Mouse (Mus musculus): ENCODE measurements around the gene Ring1. TPM values are rescaled to one million over a fixed set of nuclear protein-coding genes. Genes with fewer than 3 reads are reported as not detected.
A peak's percentile ranks its signal among the peaks of the same experiment; 100 is the strongest.

Gene Ring1
- polyA plus RNA-seq, 2 experiments, result 1.2 to 9.7 TPM

GRCm38 (mm10) chr17:34045941-34046340 is 21.5 kb upstream of the Ring1 start:
- no peak overlapping the region for H3K4me2 ChIP-seq (ENCODE audit: low read depth)
- WGBS (ENCODE audit: insufficient replicate concordance), result 65% methylated on average over 14 of the region's 14 CpGs
- no peak overlapping the region for H3K4me3 ChIP-seq (ENCODE audit: insufficient read depth in 1 of 2, low read depth in 2 of 2, low read length in 2 of 2)
- TF ChIP-seq CTCF (IDR thresholded peaks at IDR 0.05; ENCODE audit: low read depth) (no peak), EP300 (IDR thresholded peaks at IDR 0.05; ENCODE audit: low read depth) (no peak)
- no peaks in the 10 kb centered on the region for H3K27me3 ChIP-seq (ENCODE audit: control insufficient read depth, insufficient read depth, low read length)
- ATAC-seq (ENCODE audit: insufficient read depth), result no peak
- no peak for DNase-seq (ENCODE audit: low read depth in 3 of 3, low spot score in 3 of 3)
- no peaks in the 10 kb centered on the region for H3K9me3 ChIP-seq (ENCODE audit: control insufficient read depth, low read length)
- no peaks in the 10 kb centered on the region for H3K36me3 ChIP-seq (replicated peaks; ENCODE audit: control insufficient read depth, insufficient read depth, low read depth)
- H3K27ac ChIP-seq, result no peak overlapping the region
- no peak overlapping the region for H3K9ac ChIP-seq (replicated peaks)
- no peaks in the 10 kb centered on the region for H3K4me1 ChIP-seq (replicated peaks; ENCODE audit: control insufficient read depth in 2 of 2, insufficient read depth in 2 of 2, low read length in 1 of 2)

GRCm38 (mm10) chr17:34039562-34040450 is 15.3 kb upstream of the Ring1 start:
- Histone ChIP-seq H3K9ac (replicated peaks) (no peak overlapping the region), H3K36me3 (replicated peaks; ENCODE audit: control insufficient read depth, insufficient read depth, low read depth) (peaks cover 4% of the 10 kb centered on the region), H3K4me1 (replicated peaks; ENCODE audit: control insufficient read depth in 2 of 2, insufficient read depth in 2 of 2, low read length in 1 of 2) (no peaks in the 10 kb centered on the region; a peak in 1 of 4 replicates), H3K4me3 (ENCODE audit: insufficient read depth in 1 of 2, low read depth in 2 of 2, low read length in 2 of 2) (no peak overlapping the region), H3K27me3 (ENCODE audit: control insufficient read depth, insufficient read depth, low read length) (peaks cover 6% of the 10 kb centered on the region), H3K4me2 (ENCODE audit: low read depth) (no peak overlapping the region), H3K9me3 (ENCODE audit: control insufficient read depth, low read length) (no peaks in the 10 kb centered on the region), H3K27ac (no peak overlapping the region)
- ATAC-seq (ENCODE audit: insufficient read depth) (no peak), DNase-seq (ENCODE audit: low read depth in 3 of 3, low spot score in 3 of 3) (no peak)
- 32% methylated on average over 17 of the region's 17 CpGs for WGBS (ENCODE audit: insufficient replicate concordance)
- no peak for TF ChIP-seq CTCF (IDR thresholded peaks at IDR 0.05; ENCODE audit: low read depth)
- no peak for TF ChIP-seq EP300 (IDR thresholded peaks at IDR 0.05; ENCODE audit: low read depth)

- ATAC-seq (ENCODE audit: insufficient read depth) (peak; percentile 24; the same call in 1 of the 2 replicates), DNase-seq (ENCODE audit: low read depth in 3 of 3, low spot score in 3 of 3) (no peak)
Measured at GRCm38 (mm10) chr17:34038878-34039561, 14.5 kb upstream of the Ring1 start, which contains the start of gene Col11a2. Gene Col11a2, plus strand, starts transcription at chr17:34039437.

GRCm38 (mm10) chr17:34038440-34038839 is 14.0 kb upstream of the Ring1 start:
- DNase-seq (ENCODE audit: low read depth in 3 of 3, low spot score in 3 of 3), result no peak
- no peak for TF ChIP-seq EP300 (IDR thresholded peaks at IDR 0.05; ENCODE audit: low read depth)
- TF ChIP-seq CTCF (IDR thresholded peaks at IDR 0.05; ENCODE audit: low read depth), result no peak
- 38% methylated on average over 19 of the region's 21 CpGs for WGBS (ENCODE audit: insufficient replicate concordance)
- no peaks in the 10 kb centered on the region; a peak in 1 of 4 replicates for H3K4me1 ChIP-seq (replicated peaks; ENCODE audit: control insufficient read depth in 2 of 2, insufficient read depth in 2 of 2, low read length in 1 of 2)
- no peak overlapping the region for H3K4me2 ChIP-seq (ENCODE audit: low read depth)
- no peak for ATAC-seq (ENCODE audit: insufficient read depth)
- no peak overlapping the region for H3K27ac ChIP-seq
- no peak overlapping the region for H3K4me3 ChIP-seq (ENCODE audit: insufficient read depth in 1 of 2, low read depth in 2 of 2, low read length in 2 of 2)
- no peaks in the 10 kb centered on the region for H3K9me3 ChIP-seq (ENCODE audit: control insufficient read depth, low read length)
- peaks cover 4% of the 10 kb centered on the region for H3K36me3 ChIP-seq (replicated peaks; ENCODE audit: control insufficient read depth, insufficient read depth, low read depth)
- H3K27me3 ChIP-seq (ENCODE audit: control insufficient read depth, insufficient read depth, low read length), result peaks cover 6% of the 10 kb centered on the region
- H3K9ac ChIP-seq (replicated peaks), result no peak overlapping the region

More at GRCm38 (mm10) chr17:34038878-34039561, 14.5 kb upstream of the Ring1 start, which contains the start of gene Col11a2:
- Histone ChIP-seq H3K4me2 (ENCODE audit: low read depth) (0 out of 2 replicates have a peak within 1 kb of the TSS, but pooled peaks have one; percentile 24), H3K4me1 (replicated peaks; ENCODE audit: control insufficient read depth in 2 of 2, insufficient read depth in 2 of 2, low read length in 1 of 2) (no peaks in the 10 kb centered on the region; a peak in 1 of 4 replicates), H3K27ac (no peak within 1 kb of the TSS), H3K27me3 (ENCODE audit: control insufficient read depth, insufficient read depth, low read length) (peaks cover 6% of the 10 kb centered on the region), H3K4me3 (ENCODE audit: insufficient read depth in 1 of 2, low read depth in 2 of 2, low read length in 2 of 2) (no peak within 1 kb of the TSS), H3K9ac (replicated peaks) (no peak within 1 kb of the TSS), H3K36me3 (replicated peaks; ENCODE audit: control insufficient read depth, insufficient read depth, low read depth) (peaks cover 4% of the 10 kb centered on the region), H3K9me3 (ENCODE audit: control insufficient read depth, low read length) (no peaks in the 10 kb centered on the region)
- TF ChIP-seq EP300 (IDR thresholded peaks at IDR 0.05; ENCODE audit: low read depth) (no peak), CTCF (IDR thresholded peaks at IDR 0.05; ENCODE audit: low read depth) (no peak)
- 12% methylated on average over 28 of the region's 28 CpGs for WGBS (ENCODE audit: insufficient replicate concordance)

GRCm38 (mm10) chr17:34037241-34037640 is 12.8 kb upstream of the Ring1 start:
- no peak for ATAC-seq (ENCODE audit: insufficient read depth)

More at GRCm38 (mm10) chr17:34037241-34037640, 12.8 kb upstream of the Ring1 start:
- H3K9ac ChIP-seq (replicated peaks), result no peak overlapping the region
- H3K4me1 ChIP-seq (replicated peaks; ENCODE audit: control insufficient read depth in 2 of 2, insufficient read depth in 2 of 2, low read length in 1 of 2), result peaks cover 0 to 7% of the 10 kb centered on the region in 2 experiments; a peak in 2 of 4 replicates
- no peak overlapping the region for H3K4me3 ChIP-seq (ENCODE audit: insufficient read depth in 1 of 2, low read depth in 2 of 2, low read length in 2 of 2)
- no peak overlapping the region for H3K4me2 ChIP-seq (ENCODE audit: low read depth)
- peaks cover 4% of the 10 kb centered on the region for H3K36me3 ChIP-seq (replicated peaks; ENCODE audit: control insufficient read depth, insufficient read depth, low read depth)
- H3K9me3 ChIP-seq (ENCODE audit: control insufficient read depth, low read length), result no peaks in the 10 kb centered on the region
- DNase-seq (ENCODE audit: low read depth in 3 of 3, low spot score in 3 of 3), result no peak
- WGBS (ENCODE audit: insufficient replicate concordance), result 86% methylated on average over 7 of the region's 7 CpGs
- TF ChIP-seq EP300 (IDR thresholded peaks at IDR 0.05; ENCODE audit: low read depth) (no peak), CTCF (IDR thresholded peaks at IDR 0.05; ENCODE audit: low read depth) (no peak)
- peaks cover 6% of the 10 kb centered on the region for H3K27me3 ChIP-seq (ENCODE audit: control insufficient read depth, insufficient read depth, low read length)
- H3K27ac ChIP-seq, result no peak overlapping the region

All from liver, embryonic 14.5 days (tissue).